Mouse (Mus musculus): ENCODE results near the gene Sf3b2.

DNA sequence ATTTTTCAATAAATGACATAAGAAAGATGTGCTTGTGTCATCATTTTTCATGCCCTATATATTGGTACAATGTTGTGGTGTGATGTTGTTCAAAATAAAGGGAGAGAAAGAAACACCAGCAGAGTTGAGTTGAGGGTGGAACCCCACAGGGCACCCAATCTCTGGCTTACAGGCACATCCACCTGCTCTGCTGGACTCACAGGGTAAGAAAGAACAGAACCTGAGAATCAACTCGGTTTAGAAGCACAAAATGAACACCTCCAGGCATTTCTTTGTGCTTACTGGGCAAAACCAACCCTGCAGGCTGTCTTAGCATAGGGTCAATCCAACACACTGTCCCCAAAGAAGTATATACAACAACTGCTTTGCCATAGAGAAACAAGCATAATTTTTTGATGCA is 23.8 kb downstream of the Sf3b2 start:
- TF ChIP-seq POLR2A (IDR thresholded peaks at IDR 0.05; ENCODE audit: insufficient read length, low read depth) (no peak), CEBPB (IDR thresholded peaks at IDR 0.05; ENCODE audit: insufficient read depth, poor library complexity, severe bottlenecking) (no peak)
